Mouse (Mus musculus): ENCODE data around the gene Lmbr1. TPM values are rescaled to one million over a fixed set of nuclear protein-coding genes. Genes with fewer than 3 reads are reported as not detected.
A peak's percentile ranks its signal among the peaks of the same experiment; 100 is the strongest.

Lmbr1 gene
- polyA plus RNA-seq, 1 experiment from 2014 or later: 12.1 TPM

DNA sequence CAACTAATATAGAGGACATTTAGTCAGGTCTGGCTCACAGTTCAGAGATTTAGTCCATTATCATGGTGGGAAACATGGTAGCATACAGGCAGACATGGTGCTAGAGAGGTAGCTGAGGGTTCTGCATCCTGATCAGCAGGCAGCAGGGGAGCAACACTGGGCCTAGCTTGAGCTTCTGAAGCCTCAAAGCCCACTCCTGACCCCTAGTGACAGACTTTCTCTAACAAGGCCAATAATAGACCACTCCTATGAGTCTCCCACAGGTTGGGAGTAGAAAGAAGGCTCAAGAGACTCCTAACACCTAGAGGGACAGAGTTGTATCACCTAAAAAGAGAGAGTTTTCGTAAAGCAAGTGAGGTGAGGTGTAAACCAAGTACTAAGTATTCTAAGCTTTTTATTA lies 4.6 kb upstream of the Lmbr1 start:
- ATAC-seq (ENCODE audit: low read depth) (no peak), DNase-seq (ENCODE audit: low spot score) (no peak)
- Histone ChIP-seq H3K9me3 (ENCODE audit: control insufficient read depth, low read length) (no peaks in the 10 kb centered on the region), H3K4me1 (ENCODE audit: control insufficient read depth, insufficient read depth, low read length) (no peaks in the 10 kb centered on the region), H3K9ac (ENCODE audit: low read depth, low read length) (no peak overlapping the region), H3K4me2 (ENCODE audit: low read depth, low read length) (no peak overlapping the region), H3K36me3 (ENCODE audit: control insufficient read depth, insufficient read depth, low read length) (no peaks in the 10 kb centered on the region), H3K4me3 (ENCODE audit: low read depth, low read length) (no peak overlapping the region), H3K27ac (replicated peaks; ENCODE audit: low read depth, low read length) (no peak overlapping the region), H3K27me3 (replicated peaks; ENCODE audit: control insufficient read depth, insufficient read depth, low read length) (no peaks in the 10 kb centered on the region)
- WGBS: 70% methylated on average over 1 of the region's 1 CpGs

DNA sequence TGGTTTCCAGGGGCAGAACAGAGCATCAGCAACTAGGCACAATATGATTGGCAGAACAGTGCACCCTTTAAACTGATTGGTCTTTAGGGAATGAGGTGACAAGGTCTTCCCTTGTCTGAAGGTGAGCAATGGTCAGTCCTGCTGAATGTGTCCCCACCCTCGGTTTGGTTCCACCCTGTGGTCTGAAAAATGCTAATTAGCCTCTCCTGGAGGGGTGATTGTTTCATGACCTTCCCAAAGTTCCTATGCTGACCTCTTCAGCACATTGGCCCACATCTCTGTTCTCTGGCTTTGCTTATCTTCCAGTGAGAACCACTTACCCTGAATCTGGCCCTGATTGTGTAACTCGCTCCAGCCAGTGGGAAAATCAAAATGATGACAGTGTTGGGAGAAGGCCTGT lies 1.9 kb upstream of the Lmbr1 start:
- no peaks in the 10 kb centered on the region for H3K4me1 ChIP-seq (ENCODE audit: control insufficient read depth, insufficient read depth, low read length)
- no peak overlapping the region for H3K4me2 ChIP-seq (ENCODE audit: low read depth, low read length)
- no peaks in the 10 kb centered on the region for H3K27me3 ChIP-seq (replicated peaks; ENCODE audit: control insufficient read depth, insufficient read depth, low read length)
- no peaks in the 10 kb centered on the region for H3K9me3 ChIP-seq (ENCODE audit: control insufficient read depth, low read length)
- 70% methylated on average over 2 of the region's 2 CpGs for WGBS
- no peak overlapping the region for H3K4me3 ChIP-seq (ENCODE audit: low read depth, low read length)
- H3K36me3 ChIP-seq (ENCODE audit: control insufficient read depth, insufficient read depth, low read length): no peaks in the 10 kb centered on the region
- no peak overlapping the region for H3K9ac ChIP-seq (ENCODE audit: low read depth, low read length)
- DNase-seq (ENCODE audit: low spot score): no peak
- no peak overlapping the region for H3K27ac ChIP-seq (replicated peaks; ENCODE audit: low read depth, low read length)
- ATAC-seq (ENCODE audit: low read depth): no peak

DNA sequence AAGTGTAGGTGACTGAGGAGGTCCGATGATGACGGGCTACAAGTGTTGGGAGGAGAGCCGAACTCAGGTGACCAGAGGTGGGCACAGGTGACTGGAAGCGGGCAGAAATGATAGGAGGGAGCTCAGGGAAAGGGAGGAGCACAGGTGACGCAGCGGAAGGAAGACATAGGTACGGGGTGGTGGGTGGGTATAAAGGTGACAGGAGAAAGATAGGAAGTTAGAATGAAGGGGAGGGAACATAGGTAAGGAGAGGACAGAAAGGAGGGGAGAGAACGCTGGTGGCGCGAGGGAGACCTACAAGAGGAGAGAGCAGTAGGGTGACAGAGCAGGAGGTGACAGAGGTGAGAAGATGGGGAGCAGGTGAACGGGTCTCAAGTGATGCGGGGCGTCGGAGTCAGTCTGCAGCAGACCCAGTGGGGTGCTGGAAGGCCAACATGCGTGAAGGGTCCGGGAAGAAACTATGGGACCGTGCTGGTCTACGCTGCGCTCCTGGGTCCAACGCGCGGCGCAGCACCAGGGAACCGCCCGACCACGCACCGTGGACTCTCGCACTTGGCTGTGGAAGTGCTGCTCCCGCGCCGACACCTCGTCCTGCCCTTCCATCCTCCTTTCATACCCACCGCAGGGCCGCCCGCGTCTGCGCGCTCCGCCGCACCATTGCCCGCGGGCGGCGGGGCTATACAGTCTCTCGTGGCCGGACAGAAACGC lies 446 bp downstream of the Lmbr1 start:
- H3K9ac ChIP-seq (ENCODE audit: low read depth, low read length): peak overlapping the region; percentile 78
- no peaks in the 10 kb centered on the region for H3K4me1 ChIP-seq (ENCODE audit: control insufficient read depth, insufficient read depth, low read length)

DNA sequence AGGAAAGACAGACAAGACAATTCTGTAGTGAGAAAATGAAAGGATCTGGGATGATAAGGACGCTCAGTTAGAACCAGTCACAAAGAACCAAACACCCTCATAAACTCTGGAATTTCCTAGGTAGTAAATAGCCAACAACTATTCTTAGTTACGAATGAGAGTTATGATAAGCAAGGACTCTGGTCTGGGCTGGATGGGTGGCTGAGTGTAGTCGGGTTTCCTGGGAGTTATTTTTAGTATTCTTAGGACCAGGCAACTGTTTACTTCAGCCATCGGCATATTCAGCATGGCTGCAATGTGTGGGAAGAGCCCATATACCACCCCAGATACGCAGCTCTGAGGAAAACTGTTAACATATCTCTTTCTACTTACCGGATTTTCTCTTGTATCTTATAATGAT lies 14.7 kb downstream of the Lmbr1 start:
- no peak overlapping the region for H3K4me2 ChIP-seq (ENCODE audit: low read depth, low read length)
- no peaks in the 10 kb centered on the region for H3K4me1 ChIP-seq (ENCODE audit: control insufficient read depth, insufficient read depth, low read length)
- no peak overlapping the region for H3K4me3 ChIP-seq (ENCODE audit: low read depth, low read length)
- no peak for DNase-seq (ENCODE audit: low spot score)
- no peak overlapping the region for H3K9ac ChIP-seq (ENCODE audit: low read depth, low read length)
- WGBS: 83% methylated on average over 6 of the region's 6 CpGs
- H3K27ac ChIP-seq (replicated peaks; ENCODE audit: low read depth, low read length): no peak overlapping the region
- no peaks in the 10 kb centered on the region for H3K27me3 ChIP-seq (replicated peaks; ENCODE audit: control insufficient read depth, insufficient read depth, low read length)
- peaks cover 18% of the 10 kb centered on the region for H3K36me3 ChIP-seq (ENCODE audit: control insufficient read depth, insufficient read depth, low read length)
- no peaks in the 10 kb centered on the region for H3K9me3 ChIP-seq (ENCODE audit: control insufficient read depth, low read length)
- ATAC-seq (ENCODE audit: low read depth): no peak

More for the DNA sequence above, 446 bp downstream of the Lmbr1 start:
- no peaks in the 10 kb centered on the region for H3K9me3 ChIP-seq (ENCODE audit: control insufficient read depth, low read length)
- peak overlapping the region; percentile 86 for H3K4me2 ChIP-seq (ENCODE audit: low read depth, low read length)
- ATAC-seq (ENCODE audit: low read depth) (peak; percentile 72), DNase-seq (ENCODE audit: low spot score) (no peak)
- H3K27me3 ChIP-seq (replicated peaks; ENCODE audit: control insufficient read depth, insufficient read depth, low read length): no peaks in the 10 kb centered on the region
- 2% methylated on average over 35 of the region's 47 CpGs for WGBS
- peak overlapping the region; percentile 86 for H3K4me3 ChIP-seq (ENCODE audit: low read depth, low read length)
- H3K36me3 ChIP-seq (ENCODE audit: control insufficient read depth, insufficient read depth, low read length): no peaks in the 10 kb centered on the region
- peak overlapping the region; percentile 53; the same call in 1 of the 2 replicates for H3K27ac ChIP-seq (replicated peaks; ENCODE audit: low read depth, low read length)

DNA sequence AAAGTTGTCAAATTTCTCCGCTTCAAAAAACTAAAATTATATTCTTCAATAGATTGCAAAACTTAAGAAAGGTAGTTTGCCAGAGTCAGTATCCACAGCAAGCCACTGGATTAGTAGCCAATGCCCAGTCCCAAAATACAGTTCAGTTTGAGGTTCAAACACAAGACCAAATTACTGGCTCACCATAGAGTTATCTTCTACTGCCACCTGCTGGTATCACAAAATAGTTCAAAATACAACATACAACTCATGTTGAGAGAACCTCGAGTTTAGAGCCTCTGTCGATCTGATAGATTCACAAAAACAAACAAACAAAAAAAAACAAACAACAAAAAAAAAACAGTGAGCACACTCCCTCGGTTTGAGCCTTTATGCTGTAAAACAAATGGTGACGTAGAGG lies 42.4 kb downstream of the Lmbr1 start:
- Histone ChIP-seq H3K27me3 (replicated peaks; ENCODE audit: control insufficient read depth, insufficient read depth, low read length) (no peaks in the 10 kb centered on the region), H3K4me1 (ENCODE audit: control insufficient read depth, insufficient read depth, low read length) (no peaks in the 10 kb centered on the region), H3K36me3 (ENCODE audit: control insufficient read depth, insufficient read depth, low read length) (no peaks in the 10 kb centered on the region), H3K9ac (ENCODE audit: low read depth, low read length) (no peak overlapping the region), H3K4me3 (ENCODE audit: low read depth, low read length) (no peak overlapping the region), H3K9me3 (ENCODE audit: control insufficient read depth, low read length) (no peaks in the 10 kb centered on the region), H3K27ac (replicated peaks; ENCODE audit: low read depth, low read length) (no peak overlapping the region), H3K4me2 (ENCODE audit: low read depth, low read length) (no peak overlapping the region)
- DNase-seq (ENCODE audit: low spot score) (peak; percentile 45), ATAC-seq (ENCODE audit: low read depth) (no peak)
- 62% methylated on average over 5 of the region's 5 CpGs for WGBS

DNA sequence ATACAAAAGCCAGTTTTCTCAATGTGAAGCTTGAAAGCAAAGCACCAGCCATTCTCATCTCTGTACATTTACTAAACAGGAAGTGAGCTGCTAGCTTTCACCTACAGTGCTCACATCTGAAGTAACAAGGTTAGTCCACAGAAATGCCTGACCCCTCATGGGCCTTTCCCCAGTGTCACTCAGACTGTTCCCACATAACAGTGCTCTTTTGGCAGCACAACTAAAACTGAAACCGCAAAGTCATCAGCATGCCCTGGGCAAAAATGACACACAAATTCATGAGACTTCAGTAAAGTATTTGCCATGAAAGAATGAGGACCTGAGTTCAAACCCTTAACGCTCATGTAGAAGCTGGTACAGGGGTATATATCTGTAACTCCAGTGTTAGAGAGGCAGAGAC lies 55.7 kb downstream of the Lmbr1 start:
- 84% methylated on average over 2 of the region's 2 CpGs for WGBS
- no peak overlapping the region for H3K4me3 ChIP-seq (ENCODE audit: low read depth, low read length)
- no peak overlapping the region for H3K9ac ChIP-seq (ENCODE audit: low read depth, low read length)

DNA sequence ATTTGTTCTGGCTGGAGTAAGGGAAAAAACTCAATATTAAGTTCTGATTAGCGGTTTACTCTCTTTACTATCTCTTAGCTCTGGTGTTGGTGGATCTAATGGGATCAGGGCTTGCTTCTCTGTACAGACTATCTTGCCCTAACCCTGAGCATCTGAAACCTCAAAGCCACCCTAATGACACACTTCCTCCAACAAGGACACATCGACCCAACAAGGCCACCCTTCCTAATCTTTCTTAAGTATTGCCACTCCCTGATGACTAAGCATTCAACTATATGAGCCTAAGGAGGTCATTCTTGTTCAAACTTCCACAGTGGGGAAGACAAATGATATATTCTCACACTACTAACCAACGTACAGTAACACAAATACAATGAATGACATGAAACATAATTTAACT lies 69.0 kb downstream of the Lmbr1 start:
- Histone ChIP-seq H3K9ac (ENCODE audit: low read depth, low read length) (no peak overlapping the region), H3K4me2 (ENCODE audit: low read depth, low read length) (no peak overlapping the region), H3K4me1 (ENCODE audit: control insufficient read depth, insufficient read depth, low read length) (no peaks in the 10 kb centered on the region; the same call in 1 of the 2 replicates), H3K36me3 (ENCODE audit: control insufficient read depth, insufficient read depth, low read length) (no peaks in the 10 kb centered on the region), H3K9me3 (ENCODE audit: control insufficient read depth, low read length) (no peaks in the 10 kb centered on the region), H3K27ac (replicated peaks; ENCODE audit: low read depth, low read length) (no peak overlapping the region), H3K27me3 (replicated peaks; ENCODE audit: control insufficient read depth, insufficient read depth, low read length) (no peaks in the 10 kb centered on the region), H3K4me3 (ENCODE audit: low read depth, low read length) (no peak overlapping the region)
- DNase-seq (ENCODE audit: low spot score) (no peak), ATAC-seq (ENCODE audit: low read depth) (no peak)
- WGBS: 77% methylated on average over 3 of the region's 3 CpGs

More for the DNA sequence above, 55.7 kb downstream of the Lmbr1 start:
- no peaks in the 10 kb centered on the region for H3K9me3 ChIP-seq (ENCODE audit: control insufficient read depth, low read length)
- H3K36me3 ChIP-seq (ENCODE audit: control insufficient read depth, insufficient read depth, low read length): no peaks in the 10 kb centered on the region
- no peaks in the 10 kb centered on the region for H3K4me1 ChIP-seq (ENCODE audit: control insufficient read depth, insufficient read depth, low read length)
- DNase-seq (ENCODE audit: low spot score) (no peak), ATAC-seq (ENCODE audit: low read depth) (no peak)
- no peak overlapping the region for H3K27ac ChIP-seq (replicated peaks; ENCODE audit: low read depth, low read length)
- no peaks in the 10 kb centered on the region for H3K27me3 ChIP-seq (replicated peaks; ENCODE audit: control insufficient read depth, insufficient read depth, low read length)
- H3K4me2 ChIP-seq (ENCODE audit: low read depth, low read length): no peak overlapping the region

DNA sequence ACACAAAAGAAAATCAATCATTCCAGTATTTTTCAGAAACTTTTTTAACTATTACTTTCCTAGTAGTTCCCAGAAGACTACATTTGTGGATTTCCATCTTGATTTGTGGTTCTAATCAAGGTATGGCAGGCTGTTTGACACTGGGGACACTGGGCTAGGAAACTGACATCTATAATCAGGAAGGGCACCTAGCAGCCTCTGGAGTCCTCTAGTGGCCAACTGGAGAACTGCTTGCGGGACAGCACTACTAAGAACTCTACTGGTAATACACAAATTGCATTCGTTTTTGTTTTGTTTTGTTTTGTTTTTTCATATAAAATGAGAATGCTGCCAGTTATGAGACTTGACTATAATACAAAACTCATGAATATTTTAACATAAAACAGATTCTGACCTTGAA lies 85.0 kb downstream of the Lmbr1 start:
- H3K27ac ChIP-seq (replicated peaks; ENCODE audit: low read depth, low read length): no peak overlapping the region
- WGBS: 17% methylated on average over 2 of the region's 2 CpGs

DNA sequence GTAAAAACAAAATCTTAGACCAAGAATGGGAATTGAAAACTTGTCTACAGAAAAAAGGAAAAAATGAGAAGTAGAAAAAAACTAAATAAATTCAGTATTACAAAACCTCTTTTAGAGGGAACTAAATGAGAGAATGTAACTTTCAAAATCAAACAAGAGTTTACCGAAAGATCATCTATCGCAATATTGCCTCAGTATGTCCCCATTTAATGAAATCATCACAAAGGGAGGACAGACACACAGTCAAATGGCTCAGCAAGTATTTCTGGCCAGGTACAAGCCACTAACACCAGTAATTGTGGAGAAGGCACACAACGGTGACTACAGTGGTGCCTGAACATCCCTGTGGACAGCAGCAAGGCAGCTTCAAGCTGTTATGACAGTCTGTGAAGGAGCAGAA lies 88.1 kb downstream of the Lmbr1 start:
- H3K27me3 ChIP-seq (replicated peaks; ENCODE audit: control insufficient read depth, insufficient read depth, low read length): no peaks in the 10 kb centered on the region
- H3K4me3 ChIP-seq (ENCODE audit: low read depth, low read length): no peak overlapping the region
- no peaks in the 10 kb centered on the region for H3K36me3 ChIP-seq (ENCODE audit: control insufficient read depth, insufficient read depth, low read length)
- H3K4me1 ChIP-seq (ENCODE audit: control insufficient read depth, insufficient read depth, low read length): no peaks in the 10 kb centered on the region
- ATAC-seq (ENCODE audit: low read depth): no peak
- WGBS: 87% methylated on average over 3 of the region's 3 CpGs
- H3K4me2 ChIP-seq (ENCODE audit: low read depth, low read length): no peak overlapping the region
- H3K27ac ChIP-seq (replicated peaks; ENCODE audit: low read depth, low read length): no peak overlapping the region
- no peak overlapping the region for H3K9ac ChIP-seq (ENCODE audit: low read depth, low read length)
- DNase-seq (ENCODE audit: low spot score): no peak
- no peaks in the 10 kb centered on the region for H3K9me3 ChIP-seq (ENCODE audit: control insufficient read depth, low read length)

More for the DNA sequence above, 85.0 kb downstream of the Lmbr1 start:
- ATAC-seq (ENCODE audit: low read depth): no peak
- H3K9me3 ChIP-seq (ENCODE audit: control insufficient read depth, low read length): no peaks in the 10 kb centered on the region
- H3K4me2 ChIP-seq (ENCODE audit: low read depth, low read length): no peak overlapping the region
- H3K27me3 ChIP-seq (replicated peaks; ENCODE audit: control insufficient read depth, insufficient read depth, low read length): no peaks in the 10 kb centered on the region
- H3K36me3 ChIP-seq (ENCODE audit: control insufficient read depth, insufficient read depth, low read length): no peaks in the 10 kb centered on the region
- no peak overlapping the region for H3K4me3 ChIP-seq (ENCODE audit: low read depth, low read length)
- DNase-seq (ENCODE audit: low spot score): peak; percentile 57
- no peaks in the 10 kb centered on the region for H3K4me1 ChIP-seq (ENCODE audit: control insufficient read depth, insufficient read depth, low read length)
- H3K9ac ChIP-seq (ENCODE audit: low read depth, low read length): no peak overlapping the region

Measured in embryonic facial prominence, embryonic 14.5 days (tissue).